Mouse (Mus musculus): ENCODE data around the gene Wscd2. TPM values are rescaled to one million over a fixed set of nuclear protein-coding genes. Genes with fewer than 3 reads are reported as not detected.

Wscd2 gene
- polyA plus RNA-seq, 1 experiment from 2014 or later: 2.2 TPM

- H3K4me2 ChIP-seq (ENCODE audit: low read depth, low read length): no peak overlapping the region
- ATAC-seq (replicated peaks; ENCODE audit: insufficient number of reproducible peaks, low FRiP score, low TSS enrichment, low read depth) (no peak), DNase-seq (ENCODE audit: low spot score) (no peak)
- no peak overlapping the region for H3K9ac ChIP-seq (replicated peaks; ENCODE audit: low read length)
- WGBS: 60% methylated on average over 11 of the region's 11 CpGs
- no peak overlapping the region for H3K4me3 ChIP-seq (ENCODE audit: low read depth, low read length)
- H3K27ac ChIP-seq (replicated peaks; ENCODE audit: low read depth, low read length): no peak overlapping the region
- no peaks in the 10 kb centered on the region for H3K36me3 ChIP-seq (replicated peaks; ENCODE audit: control insufficient read depth, insufficient read depth, low read depth, low read length)
- peaks cover 2% of the 10 kb centered on the region; the same call in 1 of the 2 replicates for H3K27me3 ChIP-seq (ENCODE audit: control insufficient read depth, insufficient read depth, low read length)
- H3K9me3 ChIP-seq (replicated peaks; ENCODE audit: control insufficient read depth, low read length): no peaks in the 10 kb centered on the region
- peaks cover 2% of the 10 kb centered on the region; the same call in 1 of the 2 replicates for H3K4me1 ChIP-seq (ENCODE audit: control insufficient read depth, insufficient read depth, low read length)
These were observed 4.5 kb upstream of the Wscd2 start for GRCm38 (mm10) chr5:113485584-113486162.

- Histone ChIP-seq H3K4me3 (ENCODE audit: low read depth, low read length) (no peak overlapping the region), H3K9me3 (replicated peaks; ENCODE audit: control insufficient read depth, low read length) (no peaks in the 10 kb centered on the region), H3K9ac (replicated peaks; ENCODE audit: low read length) (no peak overlapping the region), H3K27ac (replicated peaks; ENCODE audit: low read depth, low read length) (no peak overlapping the region), H3K36me3 (replicated peaks; ENCODE audit: control insufficient read depth, insufficient read depth, low read depth, low read length) (no peaks in the 10 kb centered on the region), H3K4me1 (ENCODE audit: control insufficient read depth, insufficient read depth, low read length) (peaks cover 2% of the 10 kb centered on the region; the same call in 1 of the 2 replicates), H3K4me2 (ENCODE audit: low read depth, low read length) (no peak overlapping the region), H3K27me3 (ENCODE audit: control insufficient read depth, insufficient read depth, low read length) (peaks cover 8% of the 10 kb centered on the region)
- WGBS: 67% methylated on average over 8 of the region's 8 CpGs
- ATAC-seq (replicated peaks; ENCODE audit: insufficient number of reproducible peaks, low FRiP score, low TSS enrichment, low read depth) (no peak), DNase-seq (ENCODE audit: low spot score) (no peak)
These were observed 2.3 kb upstream of the Wscd2 start for GRCm38 (mm10) chr5:113487879-113488278.

GRCm38 (mm10) chr5:113489617-113490016 is 516 bp upstream of the Wscd2 start:
- no peak for ATAC-seq (replicated peaks; ENCODE audit: insufficient number of reproducible peaks, low FRiP score, low TSS enrichment, low read depth)

DNA sequence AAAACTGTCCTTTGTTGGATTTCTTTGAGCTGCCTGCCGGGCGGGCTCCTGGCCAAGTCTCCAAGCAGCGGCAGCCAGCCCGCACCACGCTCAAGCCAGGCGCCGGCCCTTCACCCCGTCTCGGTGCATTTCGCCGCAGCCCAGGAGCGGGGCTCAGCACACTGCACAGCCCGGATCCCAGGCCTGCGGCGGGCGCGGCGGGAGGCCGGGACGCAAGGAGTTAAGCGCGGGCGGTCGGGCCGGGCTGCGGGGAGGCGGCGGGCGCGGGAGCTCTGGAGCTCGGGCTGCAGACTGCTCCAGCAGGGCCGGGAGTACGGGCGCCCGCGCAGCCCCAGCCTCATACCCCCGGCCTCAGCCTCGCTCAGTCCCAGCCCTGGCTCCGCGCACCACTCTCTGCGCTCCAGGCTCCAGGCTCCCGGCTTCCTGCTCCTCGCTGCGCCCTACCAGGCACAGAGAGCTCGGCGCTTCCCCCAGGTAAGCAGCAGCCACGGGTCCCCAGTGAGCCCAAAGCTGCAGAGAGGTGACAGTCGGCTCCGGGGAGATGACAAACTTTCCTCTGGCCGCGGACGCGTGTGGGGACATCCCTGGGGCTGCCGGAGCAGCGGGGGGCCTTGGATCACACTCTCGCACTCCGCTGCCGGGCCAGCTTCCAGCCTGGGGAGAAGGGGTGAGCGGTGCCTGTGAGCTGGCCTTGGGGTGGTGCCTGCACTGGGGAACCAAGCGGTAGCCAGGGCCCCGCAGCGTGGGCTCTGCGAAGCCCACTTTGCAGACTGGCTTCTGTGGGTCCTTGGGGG is 531 bp downstream of the Wscd2 start:
- Histone ChIP-seq H3K4me3 (ENCODE audit: low read depth, low read length) (peak overlapping the region; percentile 48), H3K9ac (replicated peaks; ENCODE audit: low read length) (peak overlapping the region; percentile 71), H3K4me2 (ENCODE audit: low read depth, low read length) (peak overlapping the region; percentile 95), H3K27ac (replicated peaks; ENCODE audit: low read depth, low read length) (no peak overlapping the region), H3K36me3 (replicated peaks; ENCODE audit: control insufficient read depth, insufficient read depth, low read depth, low read length) (no peaks in the 10 kb centered on the region), H3K27me3 (ENCODE audit: control insufficient read depth, insufficient read depth, low read length) (peaks cover 8% of the 10 kb centered on the region), H3K9me3 (replicated peaks; ENCODE audit: control insufficient read depth, low read length) (no peaks in the 10 kb centered on the region), H3K4me1 (ENCODE audit: control insufficient read depth, insufficient read depth, low read length) (peaks cover 2% of the 10 kb centered on the region; the same call in 1 of the 2 replicates)
- DNase-seq (ENCODE audit: low spot score) (peak; percentile 67), ATAC-seq (replicated peaks; ENCODE audit: insufficient number of reproducible peaks, low FRiP score, low TSS enrichment, low read depth) (peak; percentile 81)
- 2% methylated on average over 50 of the region's 63 CpGs for WGBS

More at GRCm38 (mm10) chr5:113489617-113490016, 516 bp upstream of the Wscd2 start:
- H3K4me2 ChIP-seq (ENCODE audit: low read depth, low read length): no peak overlapping the region
- H3K9me3 ChIP-seq (replicated peaks; ENCODE audit: control insufficient read depth, low read length): no peaks in the 10 kb centered on the region
- DNase-seq (ENCODE audit: low spot score): no peak
- no peaks in the 10 kb centered on the region for H3K36me3 ChIP-seq (replicated peaks; ENCODE audit: control insufficient read depth, insufficient read depth, low read depth, low read length)
- 93% methylated on average over 9 of the region's 9 CpGs for WGBS
- H3K27ac ChIP-seq (replicated peaks; ENCODE audit: low read depth, low read length): no peak overlapping the region
- peaks cover 8% of the 10 kb centered on the region for H3K27me3 ChIP-seq (ENCODE audit: control insufficient read depth, insufficient read depth, low read length)
- peaks cover 2% of the 10 kb centered on the region; the same call in 1 of the 2 replicates for H3K4me1 ChIP-seq (ENCODE audit: control insufficient read depth, insufficient read depth, low read length)
- no peak overlapping the region for H3K4me3 ChIP-seq (ENCODE audit: low read depth, low read length)
- H3K9ac ChIP-seq (replicated peaks; ENCODE audit: low read length): no peak overlapping the region

- H3K36me3 ChIP-seq (replicated peaks; ENCODE audit: control insufficient read depth, insufficient read depth, low read depth, low read length): no peaks in the 10 kb centered on the region
- WGBS: 76% methylated on average over 4 of the region's 4 CpGs
- no peak overlapping the region; the same call in 1 of the 2 replicates for H3K4me2 ChIP-seq (ENCODE audit: low read depth, low read length)
- DNase-seq (ENCODE audit: low spot score) (no peak), ATAC-seq (replicated peaks; ENCODE audit: insufficient number of reproducible peaks, low FRiP score, low TSS enrichment, low read depth) (no peak)
- H3K4me3 ChIP-seq (ENCODE audit: low read depth, low read length): peak overlapping the region; percentile 48
- no peak overlapping the region; the same call in 1 of the 2 replicates for H3K9ac ChIP-seq (replicated peaks; ENCODE audit: low read length)
- H3K27ac ChIP-seq (replicated peaks; ENCODE audit: low read depth, low read length): no peak overlapping the region
- peaks cover 8% of the 10 kb centered on the region for H3K27me3 ChIP-seq (ENCODE audit: control insufficient read depth, insufficient read depth, low read length)
- H3K9me3 ChIP-seq (replicated peaks; ENCODE audit: control insufficient read depth, low read length): no peaks in the 10 kb centered on the region
- no peaks in the 10 kb centered on the region for H3K4me1 ChIP-seq (ENCODE audit: control insufficient read depth, insufficient read depth, low read length)
These were observed 1.4 kb downstream of the Wscd2 start for GRCm38 (mm10) chr5:113491552-113491951.

DNA sequence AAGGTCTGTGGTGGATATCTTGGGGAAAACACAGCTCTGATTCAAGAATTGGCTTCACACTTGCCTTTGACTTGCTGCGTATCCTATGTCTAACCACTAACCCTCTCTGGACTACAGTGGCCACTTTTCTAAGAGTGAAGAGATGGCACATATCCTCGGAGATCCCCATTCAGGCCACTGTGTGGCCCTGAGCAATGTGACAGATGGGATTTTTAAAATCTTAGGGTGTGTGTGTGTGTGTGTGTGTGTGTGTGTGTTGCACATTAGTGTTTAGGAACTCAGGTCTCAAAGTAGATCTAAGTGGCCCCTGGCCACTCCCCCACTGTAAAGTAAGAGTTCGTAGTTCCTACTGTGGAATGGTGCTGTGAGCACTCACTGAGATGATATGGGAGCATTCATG is 1.9 kb downstream of the Wscd2 start:
- H3K36me3 ChIP-seq (replicated peaks; ENCODE audit: control insufficient read depth, insufficient read depth, low read depth, low read length): no peaks in the 10 kb centered on the region
- WGBS: 93% methylated on average over 3 of the region's 3 CpGs
- H3K27ac ChIP-seq (replicated peaks; ENCODE audit: low read depth, low read length): no peak overlapping the region
- no peaks in the 10 kb centered on the region for H3K9me3 ChIP-seq (replicated peaks; ENCODE audit: control insufficient read depth, low read length)
- no peak overlapping the region for H3K4me2 ChIP-seq (ENCODE audit: low read depth, low read length)
- H3K9ac ChIP-seq (replicated peaks; ENCODE audit: low read length): no peak overlapping the region
- H3K4me3 ChIP-seq (ENCODE audit: low read depth, low read length): no peak overlapping the region
- ATAC-seq (replicated peaks; ENCODE audit: insufficient number of reproducible peaks, low FRiP score, low TSS enrichment, low read depth): no peak
- DNase-seq (ENCODE audit: low spot score): no peak
- peaks cover 8% of the 10 kb centered on the region for H3K27me3 ChIP-seq (ENCODE audit: control insufficient read depth, insufficient read depth, low read length)
- H3K4me1 ChIP-seq (ENCODE audit: control insufficient read depth, insufficient read depth, low read length): no peaks in the 10 kb centered on the region

GRCm38 (mm10) chr5:113492417-113493035 is 2.4 kb downstream of the Wscd2 start:
- no peak overlapping the region for H3K4me3 ChIP-seq (ENCODE audit: low read depth, low read length)
- peak; percentile 51 for DNase-seq (ENCODE audit: low spot score)
- WGBS: 6% methylated on average over 7 of the region's 7 CpGs
- H3K4me1 ChIP-seq (ENCODE audit: control insufficient read depth, insufficient read depth, low read length): no peaks in the 10 kb centered on the region
- no peak overlapping the region; the same call in 1 of the 2 replicates for H3K9ac ChIP-seq (replicated peaks; ENCODE audit: low read length)
- no peaks in the 10 kb centered on the region for H3K9me3 ChIP-seq (replicated peaks; ENCODE audit: control insufficient read depth, low read length)
- 0 out of 2 replicates have a peak, but pooled peaks have one; percentile 19 for ATAC-seq (replicated peaks; ENCODE audit: insufficient number of reproducible peaks, low FRiP score, low TSS enrichment, low read depth)
- H3K4me2 ChIP-seq (ENCODE audit: low read depth, low read length): no peak overlapping the region
- H3K36me3 ChIP-seq (replicated peaks; ENCODE audit: control insufficient read depth, insufficient read depth, low read depth, low read length): no peaks in the 10 kb centered on the region
- H3K27ac ChIP-seq (replicated peaks; ENCODE audit: low read depth, low read length): no peak overlapping the region
- peaks cover 8% of the 10 kb centered on the region for H3K27me3 ChIP-seq (ENCODE audit: control insufficient read depth, insufficient read depth, low read length)
